Mouse (Mus musculus) erythroblast, embryonic 14.5 days (primary cell): Measurements from ENCODE around the gene Cltc.
A peak's percentile ranks its signal among the peaks of the same experiment; 100 is the strongest.

Experiments
- GATA1 ChIP-seq: IDR thresholded peaks from 2 replicates; pipeline ENCODE4 v1.6.1; 2012; ENCODE audit warnings: low read length, inconsistent platforms, mixed read lengths
- TAL1 ChIP-seq: IDR thresholded peaks from 3 replicates; pipeline ENCODE4 v1.6.1; 2012; ENCODE audit warnings: low read length, inconsistent platforms, mixed read lengths

- peak; percentile 46; the same call in 2 of the 3 replicates for TF ChIP-seq TAL1
- no peak; the same call in 1 of the 2 replicates for TF ChIP-seq GATA1
Observed at GRCm38 (mm10) chr11:86675520-86675919, 81.8 kb downstream of the Cltc start.
